Mouse (Mus musculus) liver, postnatal 0 days (tissue): ENCODE measurements at regions not wholly inside any gene's neighbourhood (a gene's known extent, or its start where the extent isn't known, plus 50 kb on each side); places are given as distances from the start of the nearest gene placed in this dataset.

Source experiments
- CTCF ChIP-seq: sonication (generic); IDR thresholded peaks from 2 replicates; pipeline ENCODE4 v1.5.1; 2016; ENCODE audit warnings: antibody characterized with exemption, low read depth
- EP300 ChIP-seq: IDR thresholded peaks from 2 replicates; pipeline ENCODE4 v1.6.1; 2016; ENCODE audit warnings: antibody characterized with exemption, low read depth, mild to moderate bottlenecking

DNA sequence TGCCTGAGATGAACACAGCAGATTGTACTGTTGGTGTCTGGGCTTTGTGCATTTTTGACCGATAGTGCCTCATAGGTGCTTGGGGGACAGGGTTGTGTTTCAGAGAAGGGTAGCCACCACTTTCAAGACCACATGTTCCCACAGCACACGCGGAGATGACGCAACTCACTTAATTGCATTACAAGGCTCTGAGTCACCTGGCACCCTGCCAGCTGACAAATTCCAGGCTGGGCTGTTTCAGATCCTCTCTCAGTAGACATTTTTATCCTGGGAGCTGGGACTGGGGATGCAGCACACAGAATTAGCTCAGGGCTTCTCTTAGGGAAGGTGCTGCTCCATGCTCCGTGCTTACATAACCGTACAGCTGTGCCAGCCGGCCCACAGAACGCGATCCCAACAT is 83.1 kb upstream of the Nap1l1 start:
- TF ChIP-seq CTCF (no peak), EP300 (0 out of 2 replicates have a peak, but pooled peaks have one; percentile 16)
